Mouse (Mus musculus) Patski (cell line): ENCODE results near the gene Khdc3. TPM values are rescaled to one million over a fixed set of nuclear protein-coding genes. Genes with fewer than 3 reads are reported as not detected.
"Not testable (repeated sequence)": the region's sequence is repeated elsewhere in the genome, so short reads cannot be mapped to it uniquely, and the experiment has no call there.

Source experiments
- ATAC-seq: fragments of 100-300 bp; one replicate; pipeline ENCODE4 v1.8.0; 2021
- CTCF ChIA-PET: fragments of 350-600 bp; sonication (Branson Sonifier 250); formaldehyde crosslinking; loops from one replicate; lab custom pipeline; 2022; ENCODE audit warnings: inconsistent platforms; lab: Charles Lee
- POLR2A ChIA-PET: fragments of 350-600 bp; sonication (Branson Sonifier 250); formaldehyde crosslinking; loops from one replicate; lab custom pipeline; 2022; ENCODE audit warnings: antibody characterized with exemption, inconsistent platforms; lab: Charles Lee
- DNase-seq: peaks from one replicate; pipeline ENCODE4 v3.0.0-alpha.2; 2011; ENCODE audit warnings: low read depth, low spot score
- H3K27me3 ChIP-seq: fragments of 371-371 bp; one replicate; pipeline ENCODE4 v1.5.1; 2021
- CTCF ChIP-seq: fragments of 100-300 bp; IDR thresholded peaks from one replicate; pipeline ENCODE4 v1.5.1; 2021
- in situ Hi-C: fragments of 300-500 bp; cut with MboI; formaldehyde crosslinking; loops from 3 replicates; pipeline ENCODE4 v1.11.1; 2018; ENCODE audit warnings: low pct_unique_long_range_greater_than_20kb, mixed read lengths
- polyA plus RNA-seq: library from polyadenylated mRNA; unstranded; gene quantifications from one replicate; pipeline ENCODE4 v1.2.3, GENCODE M21; 2021

The Khdc3 gene
- polyA plus RNA-seq, result not detected

GRCm38 (mm10) chr9:73101536-73101935 is at the start of gene Khdc3:
TSS of gene Khdc3 (plus strand) at chr9:73101836.
- no peak for TF ChIP-seq CTCF
- POLR2A ChIA-PET, result no interaction called here
- DNase-seq, result no peak
- in situ Hi-C loops, result no loop called here
- H3K27me3 ChIP-seq, result peaks cover 9% of the 10 kb centered on the region
- CTCF ChIA-PET, result no interaction called here
- no peak for ATAC-seq

- ChIA-PET CTCF (interaction anchor here (1.6 kb wide), 1 partner anchor 10 kb away, joined by 4 read pairs; no protein-coding TSS in a partner anchor), POLR2A (no interaction called here)
- H3K27me3 ChIP-seq, result no peaks in the 10 kb centered on the region
- ATAC-seq (no peak), DNase-seq (no peak)
- in situ Hi-C loops, result no loop called here
- TF ChIP-seq CTCF, result no peak
Observed at GRCm38 (mm10) chr9:73055441-73055911, 46.2 kb upstream of the Khdc3 start.

GRCm38 (mm10) chr9:73059224-73059623 is 42.4 kb upstream of the Khdc3 start:
- CTCF ChIA-PET, result no interaction called here
- DNase-seq (no peak), ATAC-seq (no peak)
- POLR2A ChIA-PET, result no interaction called here
- H3K27me3 ChIP-seq, result no peaks in the 10 kb centered on the region
- in situ Hi-C loops, result no loop called here
- no peak for TF ChIP-seq CTCF

- POLR2A ChIA-PET, result no interaction called here
- CTCF ChIA-PET, result no interaction called here
- H3K27me3 ChIP-seq, result no peaks in the 10 kb centered on the region
- in situ Hi-C loops, result no loop called here
- no peak for DNase-seq
- ATAC-seq, result no peak
- no peak for TF ChIP-seq CTCF
Observed at GRCm38 (mm10) chr9:73063621-73064290, 37.9 kb upstream of the Khdc3 start.

DNA sequence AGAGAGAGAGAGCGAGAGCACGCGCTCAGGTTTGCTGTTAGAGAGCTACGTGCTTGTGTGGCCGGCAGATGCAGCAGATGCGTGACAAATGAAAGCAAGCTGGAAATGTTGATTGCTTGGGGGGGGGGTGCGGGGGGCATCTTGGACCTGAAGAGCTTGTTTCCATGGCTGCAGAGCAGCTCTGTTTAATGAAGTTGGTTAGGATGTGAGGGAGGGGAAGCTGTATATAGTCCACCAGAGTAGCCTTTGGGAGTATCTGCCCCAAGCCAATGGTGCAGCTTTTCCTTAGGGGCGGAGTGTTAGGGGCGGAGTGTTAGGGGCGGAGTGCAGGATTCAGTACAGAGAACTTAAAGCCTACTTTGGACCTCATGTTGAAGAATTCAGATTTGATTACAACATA is 34.5 kb upstream of the Khdc3 start:
- DNase-seq, result no peak
- TF ChIP-seq CTCF, result no peak
- CTCF ChIA-PET, result interaction anchor here (1.1 kb wide), 1 partner anchor 16 kb away, joined by 3 read pairs; no protein-coding TSS in a partner anchor
- in situ Hi-C loops, result no loop called here
- no peak for ATAC-seq
- H3K27me3 ChIP-seq, result no peaks in the 10 kb centered on the region
- POLR2A ChIA-PET, result no interaction called here

- CTCF ChIA-PET, result no interaction called here
- H3K27me3 ChIP-seq, result no peaks in the 10 kb centered on the region
- no peak for ATAC-seq
- no peak for DNase-seq
- no peak for TF ChIP-seq CTCF
- POLR2A ChIA-PET, result no interaction called here
- in situ Hi-C loops, result no loop called here
Observed at GRCm38 (mm10) chr9:73068230-73068679, 33.4 kb upstream of the Khdc3 start.

DNA sequence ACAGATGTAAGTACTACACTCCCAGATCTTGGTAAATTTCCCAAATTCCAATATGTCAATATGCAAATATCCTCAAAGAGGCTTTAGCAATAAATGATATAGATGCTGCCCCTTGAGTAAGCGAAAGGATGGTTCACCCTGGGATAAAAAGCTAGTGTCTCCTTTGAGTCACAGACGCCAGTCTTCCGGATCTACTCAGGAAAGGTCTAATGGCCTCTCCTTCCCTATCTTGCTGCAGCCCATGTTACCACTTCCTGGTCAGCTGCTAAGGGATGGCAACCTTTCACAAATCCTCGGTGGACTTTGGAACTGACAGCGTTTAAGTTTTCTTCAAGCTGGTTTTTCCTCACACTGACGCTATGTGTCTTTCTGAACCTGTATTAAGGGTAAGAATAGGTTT is 32.9 kb upstream of the Khdc3 start:
- in situ Hi-C loops, result no loop called here
- H3K27me3 ChIP-seq, result no peaks in the 10 kb centered on the region
- CTCF ChIA-PET, result no interaction called here
- no peak for ATAC-seq
- no peak for DNase-seq
- no peak for TF ChIP-seq CTCF
- POLR2A ChIA-PET, result no interaction called here

DNA sequence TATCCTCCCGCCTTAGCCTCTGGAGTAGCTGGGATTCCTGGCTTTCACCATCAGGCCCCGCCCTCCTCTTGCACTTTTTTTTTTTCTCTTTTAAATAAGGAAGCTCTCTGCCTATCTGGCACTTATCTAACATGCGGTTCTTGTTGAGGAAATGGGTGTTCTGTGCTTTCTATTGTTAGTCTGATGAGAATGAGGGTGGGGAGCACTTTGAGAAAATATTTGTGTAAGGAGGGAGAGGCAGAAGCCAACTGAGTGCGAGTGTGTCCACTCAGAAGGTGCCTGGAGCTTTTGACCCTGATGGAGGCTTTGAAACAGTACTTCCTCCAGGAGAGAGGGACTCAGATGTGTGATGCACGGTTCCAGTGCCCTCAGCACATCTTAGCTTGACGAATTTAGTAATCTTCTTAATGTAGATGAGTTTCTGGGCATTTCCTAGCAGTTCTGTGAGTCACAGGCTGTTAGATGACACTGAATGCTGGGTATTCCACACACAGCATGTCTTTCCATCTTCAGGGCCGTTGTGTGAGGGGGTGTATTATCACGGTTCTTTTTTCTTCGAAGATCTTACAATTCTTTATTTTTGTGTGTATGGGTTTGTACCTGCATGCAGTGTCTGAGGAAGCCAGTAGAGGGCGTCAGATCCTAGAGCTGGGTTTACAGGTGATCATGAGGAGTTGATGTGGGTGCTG is 30.5 kb upstream of the Khdc3 start:
- ATAC-seq, result no peak
- peak; percentile 35 for TF ChIP-seq CTCF
- ChIA-PET POLR2A (no interaction called here), CTCF (interaction anchor here (0.9 kb wide), 1 partner anchor 27 kb away, joined by 3 read pairs; the partner anchor contains the start of gene Rab27a)
- in situ Hi-C loops, result no loop called here
- DNase-seq, result no peak
- no peaks in the 10 kb centered on the region for H3K27me3 ChIP-seq

GRCm38 (mm10) chr9:73072426-73072825 is 29.2 kb upstream of the Khdc3 start:
- H3K27me3 ChIP-seq, result no peaks in the 10 kb centered on the region
- in situ Hi-C loops, result no loop called here
- ChIA-PET POLR2A (no interaction called here), CTCF (no interaction called here)
- ATAC-seq (no peak), DNase-seq (no peak)
- no peak for TF ChIP-seq CTCF

DNA sequence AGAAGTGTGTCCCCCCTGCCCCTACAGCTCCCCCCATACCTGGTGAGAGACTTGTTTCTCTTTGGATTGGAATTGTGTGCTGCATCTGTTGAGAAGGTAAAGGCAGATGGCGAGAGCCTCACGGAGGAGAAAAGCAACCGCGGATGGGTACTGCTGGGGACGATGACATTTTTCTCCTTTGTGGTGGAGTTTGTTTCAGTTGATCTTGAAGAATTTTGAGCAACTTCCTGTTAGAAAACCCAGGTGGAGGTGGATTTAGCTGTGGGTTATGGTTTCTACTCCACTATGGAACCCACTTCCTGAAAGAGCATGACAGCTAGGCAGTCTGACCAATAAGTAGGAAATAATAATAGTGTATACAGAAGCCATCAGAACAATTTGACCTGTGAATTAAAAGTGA is 28.5 kb upstream of the Khdc3 start:
- ChIA-PET CTCF (no interaction called here), POLR2A (no interaction called here)
- in situ Hi-C loops, result no loop called here
- no peak for DNase-seq
- no peak for ATAC-seq
- no peak for TF ChIP-seq CTCF
- no peaks in the 10 kb centered on the region for H3K27me3 ChIP-seq

DNA sequence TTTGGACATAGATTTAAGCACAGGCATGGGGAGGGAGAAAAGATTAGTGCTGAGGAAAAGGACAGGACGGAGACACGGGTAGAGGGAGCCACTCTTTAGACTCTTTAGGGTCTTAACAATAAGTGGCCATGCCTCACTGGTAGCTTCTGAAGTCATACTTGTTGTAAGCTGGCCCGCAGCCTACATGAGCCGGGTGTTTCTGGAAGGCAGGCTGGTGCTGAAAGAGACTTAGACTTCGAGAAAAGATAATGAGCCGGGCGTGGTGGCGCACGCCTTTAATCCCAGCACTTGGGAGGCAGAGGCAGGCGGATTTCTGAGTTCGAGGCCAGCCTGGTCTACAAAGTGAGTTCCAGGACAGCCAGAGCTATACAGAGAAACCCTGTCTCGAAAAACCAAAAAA is 22.3 kb upstream of the Khdc3 start:
- POLR2A ChIA-PET, ATAC-seq, H3K27me3 ChIP-seq, in situ Hi-C loops, CTCF ChIA-PET, DNase-seq: not testable (repeated sequence)
